Mouse (Mus musculus) heart, embryonic 16.5 days (tissue): Measurements from ENCODE around the gene Cdh23. TPM values are rescaled to one million over a fixed set of nuclear protein-coding genes. Genes with fewer than 3 reads are reported as not detected.
A peak's percentile ranks its signal among the peaks of the same experiment; 100 is the strongest.

Source experiments
- ATAC-seq: fragments of 200-750 bp; cut with Nextera tagmentation; replicated peaks from 2 replicates; pipeline ENCODE4 v1.8.0; 2017; ENCODE audit warnings: moderate number of reproducible peaks; ENCODE audit not compliant: insufficient read depth, low FRiP score; ENCODE audit errors: extremely low read depth
- H3K27ac ChIP-seq: fragments of 300-500 bp; sonication (generic); 2 replicates; pipeline ENCODE4 v1.5.1; 2014; ENCODE audit warnings: mild to moderate bottlenecking, low read length, control low read depth, moderate library complexity
- H3K27me3 ChIP-seq: fragments of 300-500 bp; sonication (generic); 2 replicates; pipeline ENCODE4 v1.6.1; 2014; ENCODE audit warnings: low read length, mixed read lengths; ENCODE audit not compliant: control insufficient read depth, insufficient read depth
- H3K36me3 ChIP-seq: fragments of 300-500 bp; sonication (generic); 2 replicates; pipeline ENCODE4 v1.6.1; 2014; ENCODE audit not compliant: control insufficient read depth, insufficient read depth
- H3K4me1 ChIP-seq: fragments of 300-500 bp; sonication (generic); 2 replicates; pipeline ENCODE4 v1.6.1; 2014; ENCODE audit warnings: low read length, mixed read lengths; ENCODE audit not compliant: control insufficient read depth, insufficient read depth
- H3K4me2 ChIP-seq: fragments of 300-500 bp; sonication (generic); 2 replicates; pipeline ENCODE4 v1.6.1; 2014; ENCODE audit warnings: low read depth, mild to moderate bottlenecking, control low read depth, low read length
- H3K4me3 ChIP-seq: fragments of 300-500 bp; sonication (generic); 2 replicates; pipeline ENCODE4 v1.5.1; 2014; ENCODE audit warnings: mild to moderate bottlenecking, control low read depth, low read length
- H3K9ac ChIP-seq: fragments of 300-500 bp; sonication (generic); 2 replicates; pipeline ENCODE4 v1.6.1; 2014; ENCODE audit warnings: low read length, control low read depth
- H3K9me3 ChIP-seq: fragments of 300-500 bp; sonication (generic); replicated peaks from 2 replicates; pipeline ENCODE4 v1.6.1; 2016; ENCODE audit warnings: low read length; ENCODE audit not compliant: control insufficient read depth
- WGBS: fragments of 180-500 bp; shearing (Covaris S2); extraction: QIAGEN DNeasy Blood & Tissue Kit; methylation state at CpG from one replicate; pipeline ENCODE4 v1.1.7; 2014; 5-methylcytosine and 5-hydroxymethylcytosine counted together
- polyA plus RNA-seq: library from polyadenylated mRNA; unstranded; fragments of >200 nt; fragmentation: Nextera tagmentation; extraction: Ambion mirVana; gene quantifications from 2 replicates; pipeline ENCODE4 v1.2.1, GENCODE M21; 2015

The Cdh23 gene
- polyA plus RNA-seq, 1 experiment from 2014 or later = 1.3 TPM

GRCm38 (mm10) chr10:60281571-60282050, 414.7 kb downstream of the Cdh23 start:
- ATAC-seq = no peak
- no peak overlapping the region for H3K4me3 ChIP-seq
- H3K9me3 ChIP-seq = no peaks in the 10 kb centered on the region
- H3K4me1 ChIP-seq = peaks cover 76% of the 10 kb centered on the region
- WGBS = 86% methylated on average over 9 of the region's 9 CpGs
- peaks cover 2% of the 10 kb centered on the region; the same call in 1 of the 2 replicates for H3K36me3 ChIP-seq
- no peak overlapping the region for H3K27ac ChIP-seq
- no peak overlapping the region for H3K4me2 ChIP-seq
- no peaks in the 10 kb centered on the region for H3K27me3 ChIP-seq
- H3K9ac ChIP-seq = no peak overlapping the region

GRCm38 (mm10) chr10:60280353-60280752, 415.9 kb downstream of the Cdh23 start:
- Histone ChIP-seq H3K9ac (no peak overlapping the region), H3K27ac (peak overlapping the region; percentile 47), H3K36me3 (peaks cover 2% of the 10 kb centered on the region; the same call in 1 of the 2 replicates), H3K4me2 (peak overlapping the region; percentile 18; the same call in 1 of the 2 replicates), H3K4me3 (no peak overlapping the region), H3K27me3 (no peaks in the 10 kb centered on the region), H3K4me1 (peaks cover 64% of the 10 kb centered on the region), H3K9me3 (no peaks in the 10 kb centered on the region)
- 86% methylated on average over 6 of the region's 6 CpGs for WGBS
- no peak for ATAC-seq

- peaks cover 59% of the 10 kb centered on the region for H3K4me1 ChIP-seq
These were observed 416.4 kb downstream of the Cdh23 start for GRCm38 (mm10) chr10:60279941-60280301.

GRCm38 (mm10) chr10:60279290-60279940, 416.9 kb downstream of the Cdh23 start:
- Histone ChIP-seq H3K9ac (peak overlapping the region; percentile 60), H3K27ac (peak overlapping the region; percentile 32), H3K4me3 (peak overlapping the region; percentile 65), H3K27me3 (no peaks in the 10 kb centered on the region), H3K9me3 (no peaks in the 10 kb centered on the region), H3K4me2 (peak overlapping the region; percentile 88), H3K36me3 (peaks cover 2% of the 10 kb centered on the region; the same call in 1 of the 2 replicates), H3K4me1 (peaks cover 54% of the 10 kb centered on the region)
- ATAC-seq = no peak
- 63% methylated on average over 8 of the region's 8 CpGs for WGBS

More at GRCm38 (mm10) chr10:60279941-60280301, 416.4 kb downstream of the Cdh23 start:
- no peaks in the 10 kb centered on the region for H3K9me3 ChIP-seq
- no peak overlapping the region for H3K9ac ChIP-seq
- H3K4me3 ChIP-seq = 0 out of 2 replicates have a peak overlapping the region, but pooled peaks have one; percentile 4
- H3K4me2 ChIP-seq = peak overlapping the region; percentile 18; the same call in 1 of the 2 replicates
- no peak for ATAC-seq
- no peaks in the 10 kb centered on the region for H3K27me3 ChIP-seq
- peak overlapping the region; percentile 47; the same call in 1 of the 2 replicates for H3K27ac ChIP-seq
- H3K36me3 ChIP-seq = peaks cover 2% of the 10 kb centered on the region; the same call in 1 of the 2 replicates
- 80% methylated on average over 9 of the region's 9 CpGs for WGBS

GRCm38 (mm10) chr10:60278786-60279185, 417.5 kb downstream of the Cdh23 start:
- Histone ChIP-seq H3K9me3 (no peaks in the 10 kb centered on the region), H3K4me2 (peak overlapping the region; percentile 88), H3K27ac (peak overlapping the region; percentile 32), H3K27me3 (no peaks in the 10 kb centered on the region), H3K4me1 (peaks cover 48% of the 10 kb centered on the region), H3K4me3 (peak overlapping the region; percentile 65), H3K36me3 (peaks cover 2% of the 10 kb centered on the region; the same call in 1 of the 2 replicates), H3K9ac (peak overlapping the region; percentile 60)
- WGBS = 76% methylated on average over 3 of the region's 3 CpGs
- no peak for ATAC-seq

GRCm38 (mm10) chr10:60278006-60278399, 418.3 kb downstream of the Cdh23 start:
- Histone ChIP-seq H3K27ac (peak overlapping the region; percentile 84), H3K4me3 (peak overlapping the region; percentile 65), H3K36me3 (peaks cover 2% of the 10 kb centered on the region; the same call in 1 of the 2 replicates), H3K9ac (peak overlapping the region; percentile 87), H3K4me1 (peaks cover 43% of the 10 kb centered on the region), H3K27me3 (no peaks in the 10 kb centered on the region), H3K4me2 (peak overlapping the region; percentile 88), H3K9me3 (no peaks in the 10 kb centered on the region)
- ATAC-seq = no peak; the same call in 1 of the 2 replicates
- WGBS = 7% methylated on average over 13 of the region's 13 CpGs

- ATAC-seq = peak; percentile 89
- WGBS = 2% methylated on average over 54 of the region's 54 CpGs
- Histone ChIP-seq H3K9me3 (no peaks in the 10 kb centered on the region), H3K4me1 (peaks cover 40% of the 10 kb centered on the region), H3K4me3 (peak within 1 kb of the TSS; percentile 65), H3K9ac (peak within 1 kb of the TSS; percentile 87), H3K4me2 (peak within 1 kb of the TSS; percentile 88), H3K27me3 (no peaks in the 10 kb centered on the region), H3K27ac (peak within 1 kb of the TSS; percentile 84), H3K36me3 (peaks cover 2% of the 10 kb centered on the region; the same call in 1 of the 2 replicates)
These were observed 418.9 kb downstream of the Cdh23 start, which contains the start of gene Psap for GRCm38 (mm10) chr10:60277207-60278005. Psap (plus strand) TSS chr10:60277627.

- no peaks in the 10 kb centered on the region for H3K27me3 ChIP-seq
- no peak overlapping the region for H3K27ac ChIP-seq
- H3K9me3 ChIP-seq = no peaks in the 10 kb centered on the region
- no peak overlapping the region for H3K4me2 ChIP-seq
- H3K36me3 ChIP-seq = no peaks in the 10 kb centered on the region
- no peak overlapping the region for H3K4me3 ChIP-seq
- whole genome bisulfite sequencing = 63% methylated on average over 6 of the region's 6 CpGs
- ATAC-seq = no peak
- H3K9ac ChIP-seq = no peak overlapping the region
- H3K4me1 ChIP-seq = peaks cover 20% of the 10 kb centered on the region
These were observed 422.9 kb downstream of the Cdh23 start for GRCm38 (mm10) chr10:60273382-60273781.
